Mouse (Mus musculus): ENCODE measurements around the gene Rftn1.

DNA sequence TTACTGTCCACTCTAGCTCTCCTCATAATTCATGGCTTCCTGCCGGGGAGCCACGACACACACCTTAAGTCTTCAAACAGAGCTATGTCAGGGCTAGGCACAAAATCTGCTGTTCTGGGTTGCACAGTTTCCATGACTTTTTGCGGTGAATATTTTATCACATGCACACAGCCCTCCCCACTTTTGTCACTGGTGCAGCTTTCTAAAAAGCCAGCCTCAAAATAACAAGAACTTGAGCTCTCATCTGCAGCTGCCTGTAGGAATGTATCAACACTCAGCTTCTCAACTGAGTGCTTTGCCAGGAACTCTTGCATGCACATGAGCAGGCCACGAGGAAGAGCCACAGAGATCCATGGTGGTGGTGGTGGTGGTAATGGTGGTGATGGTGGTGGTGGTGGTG, 129.0 kb downstream of the Rftn1 start:
- no peak for TF ChIP-seq CTCF (IDR thresholded peaks at IDR 0.05; ENCODE audit: extremely low read depth, insufficient read depth, low read length)
- no peak for TF ChIP-seq POLR2A (IDR thresholded peaks at IDR 0.05; ENCODE audit: extremely low read depth, insufficient read depth, low read length)
